Mouse (Mus musculus) WW6 (cell line): Measurements from ENCODE around the gene Mtf2.
"Not testable (repeated sequence)": the region's sequence is repeated elsewhere in the genome, so short reads cannot be mapped to it uniquely, and the experiment has no call there.

Experiments used
- DNase-seq: peaks from one replicate; pipeline ENCODE4 v3.0.0-alpha.2; 2013; ENCODE audit warnings: low read depth, low spot score

Mtf2 gene

DNA sequence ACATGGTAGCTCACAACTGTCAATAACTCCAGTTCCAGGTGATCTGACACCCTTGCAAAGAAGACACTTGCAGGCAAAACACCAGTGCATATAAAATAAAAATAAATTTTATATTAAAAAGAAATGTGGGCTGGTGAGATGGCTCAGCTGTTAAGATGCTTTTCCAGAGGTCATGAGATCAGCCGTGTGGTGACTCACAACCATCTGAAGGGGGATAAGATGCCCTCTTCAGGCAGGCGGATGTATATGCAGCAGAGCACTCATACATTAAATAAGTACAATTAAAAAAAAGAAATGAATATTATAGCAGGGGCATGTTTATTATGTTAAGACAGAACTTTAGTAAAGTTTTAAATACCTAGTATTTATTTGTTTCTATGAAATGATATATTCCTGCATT is 16.9 kb downstream of the Mtf2 start:
- DNase-seq = no peak

DNA sequence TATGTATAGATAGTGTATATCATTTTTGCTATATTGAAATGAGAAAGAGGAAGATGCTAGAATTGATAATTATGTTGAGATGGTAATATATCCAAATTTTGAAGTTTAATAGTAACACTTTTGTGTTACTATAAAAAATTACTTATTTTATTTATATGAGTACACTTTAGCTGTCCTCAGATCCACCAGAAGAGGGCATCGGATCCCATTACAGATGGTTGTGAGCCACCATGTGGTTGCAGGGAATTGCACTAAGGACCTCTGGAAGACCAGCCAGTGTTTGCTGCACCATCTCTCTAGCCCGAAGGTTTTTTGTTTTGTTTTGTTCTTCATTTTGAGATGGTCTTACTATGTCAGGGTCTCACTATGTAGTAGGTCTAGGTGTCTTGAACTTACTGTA is 20.0 kb downstream of the Mtf2 start:
- DNase-seq = no peak

DNA sequence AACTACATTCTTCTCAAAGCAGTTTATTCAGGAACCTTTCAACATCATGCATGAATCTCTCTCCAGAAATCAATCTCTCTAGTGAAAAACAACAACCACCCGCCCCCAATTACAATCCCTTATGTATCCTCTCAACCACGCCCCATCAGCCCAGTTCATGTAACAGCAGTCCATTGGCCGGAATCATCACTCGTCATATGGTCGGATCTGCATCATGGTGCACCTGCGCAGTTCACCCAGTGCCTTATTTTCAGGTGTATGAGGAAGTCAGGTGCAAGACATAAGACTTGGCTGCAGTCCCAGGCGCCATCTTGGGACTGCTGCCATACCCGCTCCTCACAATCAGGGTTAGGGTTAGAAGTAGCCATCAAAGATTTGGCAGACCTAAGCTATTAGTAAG is 27.3 kb downstream of the Mtf2 start:
- DNase-seq = not testable (repeated sequence)

DNA sequence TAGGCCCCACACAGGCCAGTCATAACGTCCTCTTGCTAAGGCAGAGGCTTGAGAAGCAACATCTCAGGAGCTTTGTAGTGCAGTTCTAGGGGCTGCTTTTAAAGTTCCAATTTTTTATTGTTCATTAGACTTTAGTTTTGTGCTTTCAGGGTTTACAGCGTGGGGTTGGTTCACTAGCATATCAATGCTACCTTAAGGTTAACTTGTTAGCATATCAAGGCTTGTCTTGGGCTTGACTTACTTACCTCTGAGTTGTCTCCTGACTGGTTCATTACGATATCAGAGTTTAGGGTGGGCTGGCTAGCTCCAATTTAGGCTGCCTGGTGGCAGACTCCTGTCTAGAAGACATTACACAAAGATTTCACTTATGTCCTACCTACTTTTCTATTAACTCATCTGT is 32.2 kb downstream of the Mtf2 start:
- no peak for DNase-seq

DNA sequence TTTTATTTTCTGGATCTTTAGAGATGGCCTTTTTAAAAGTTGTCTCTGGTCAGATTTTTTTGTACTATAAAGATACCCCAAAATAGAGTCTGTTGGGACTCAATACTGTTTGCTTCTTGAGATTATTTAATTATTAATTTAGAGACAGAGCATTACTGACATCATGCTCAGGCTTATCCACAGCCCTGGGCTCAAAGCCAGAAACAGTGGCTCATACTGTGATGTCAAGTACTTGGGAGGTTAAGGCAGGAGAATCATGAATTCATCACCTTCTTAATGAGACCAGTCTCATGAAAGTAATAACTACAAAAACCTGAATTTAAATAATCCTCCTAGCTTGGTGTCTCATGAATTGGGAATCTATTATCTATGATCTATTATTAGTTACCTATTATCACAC is 34.7 kb downstream of the Mtf2 start:
- no peak for DNase-seq

DNA sequence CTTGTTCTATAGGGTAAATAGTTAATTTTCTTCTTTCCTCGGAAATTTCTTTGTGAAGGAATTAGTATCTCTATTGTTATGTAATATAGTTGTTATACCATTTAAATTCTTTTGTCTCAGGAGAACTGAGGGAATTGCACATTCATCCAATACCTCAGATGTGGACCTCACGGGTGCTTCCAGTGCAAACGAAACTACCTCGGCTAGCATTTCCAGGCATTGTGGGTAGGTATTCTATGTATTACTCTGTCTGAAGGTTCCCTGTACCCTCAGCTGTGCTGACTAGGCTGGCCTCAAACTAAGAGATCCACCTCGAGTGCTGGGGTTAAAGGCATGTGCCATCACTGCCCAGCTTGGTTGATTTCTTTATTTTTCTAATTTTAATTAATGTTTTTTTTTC is 38.8 kb downstream of the Mtf2 start:
- DNase-seq = no peak

DNA sequence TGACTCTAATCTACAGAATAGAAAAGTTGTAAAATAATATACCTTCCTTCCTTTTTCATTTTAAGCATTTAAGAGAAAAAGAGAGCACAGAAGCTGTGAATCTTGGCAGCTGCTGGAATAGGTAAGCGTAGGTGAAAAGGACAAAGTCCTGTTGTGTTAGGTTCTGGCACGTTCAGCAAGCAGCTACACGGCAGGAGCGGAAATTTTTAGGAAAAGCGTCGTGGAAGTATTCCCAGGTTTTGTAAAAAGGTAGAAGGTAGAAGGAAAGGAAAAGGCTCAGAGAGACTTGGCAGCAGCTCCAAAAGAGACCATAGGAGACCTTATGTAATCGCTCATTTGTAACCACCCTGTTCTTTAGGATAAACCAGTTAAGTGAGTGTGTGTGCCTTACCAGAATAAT is 43.9 kb downstream of the Mtf2 start:
- no peak for DNase-seq

DNA sequence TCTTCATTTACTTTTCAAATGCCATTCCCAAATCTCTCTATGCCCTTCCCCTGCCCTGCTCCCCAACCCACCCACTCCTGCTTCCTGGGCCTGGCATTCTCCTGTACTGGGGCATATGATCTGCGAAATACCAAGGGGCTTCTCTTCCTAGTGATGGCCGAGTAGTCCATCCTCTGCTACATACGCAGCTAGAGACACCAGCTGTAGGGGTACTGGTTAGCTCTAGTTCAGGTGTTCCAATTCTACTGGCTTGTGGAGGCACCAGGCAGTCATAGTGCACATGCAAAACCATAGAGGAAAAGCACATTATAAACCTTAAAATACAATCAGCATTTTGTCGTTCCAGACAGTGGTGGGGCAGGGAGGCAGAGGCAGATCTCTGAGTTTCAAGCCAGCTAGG is 52.2 kb downstream of the Mtf2 start:
- DNase-seq = no peak

DNA sequence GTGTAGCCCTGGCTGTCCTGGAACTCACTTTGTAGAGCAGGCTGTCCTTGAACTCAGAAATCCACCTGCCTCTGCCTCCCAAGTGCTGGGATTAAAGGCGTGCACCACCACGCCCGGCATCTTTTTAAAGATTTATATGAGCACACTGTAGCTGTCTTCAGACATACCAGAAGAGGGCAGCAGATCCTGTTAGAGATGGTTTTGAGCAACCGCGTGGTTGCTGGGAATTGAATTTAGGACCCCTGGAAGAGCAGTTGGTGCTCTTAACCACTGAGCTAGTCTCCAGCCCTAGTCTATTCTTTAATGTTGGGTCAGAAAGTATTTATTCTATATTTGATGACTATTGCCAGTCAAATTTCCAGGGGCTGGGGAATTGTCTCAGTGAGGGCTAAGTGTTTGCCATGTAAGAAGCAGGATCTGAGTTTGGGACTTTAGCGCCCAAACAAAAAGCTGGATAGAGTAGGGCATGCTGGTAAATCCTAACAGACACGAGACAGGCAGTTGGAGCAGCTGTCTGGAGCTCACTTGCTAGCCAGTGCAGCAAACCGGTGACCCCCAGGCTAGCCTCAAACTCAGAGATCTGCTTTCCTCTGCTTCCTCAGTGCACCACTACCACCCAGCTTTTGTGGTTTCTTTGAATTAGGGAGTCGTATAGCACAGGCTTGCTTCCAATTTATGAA is 54.9 kb downstream of the Mtf2 start:
- DNase-seq = peak; percentile 46

DNA sequence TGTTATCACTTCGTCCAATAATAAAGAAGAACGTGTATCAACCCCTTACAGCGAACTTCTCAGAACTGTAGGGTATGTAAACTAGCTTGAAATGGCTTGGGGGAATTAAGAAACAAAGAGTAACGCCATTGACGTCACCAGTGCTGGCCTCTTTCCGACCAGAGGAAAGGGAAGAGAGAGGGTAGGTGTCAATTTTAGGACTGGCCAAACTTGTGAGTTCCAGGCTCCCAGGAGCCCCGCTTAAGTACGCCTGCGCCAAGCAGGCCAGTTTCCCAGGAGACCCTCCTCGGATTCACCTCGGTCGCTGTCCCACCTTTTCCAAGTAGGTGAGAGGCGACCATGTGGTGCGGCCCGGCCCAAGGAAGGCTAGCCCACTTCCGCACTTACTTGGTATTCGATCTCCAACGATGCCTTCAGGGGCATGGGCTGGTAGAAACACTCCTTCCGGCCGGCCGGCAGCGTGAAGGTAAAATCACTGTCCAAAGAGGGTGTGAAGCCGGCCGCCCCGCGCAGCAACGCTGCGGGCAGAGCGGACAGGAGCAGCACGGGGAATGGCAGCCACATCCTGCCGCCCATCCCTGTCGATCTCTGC is 66.5 kb downstream of the Mtf2 start:
- DNase-seq = no peak

DNA sequence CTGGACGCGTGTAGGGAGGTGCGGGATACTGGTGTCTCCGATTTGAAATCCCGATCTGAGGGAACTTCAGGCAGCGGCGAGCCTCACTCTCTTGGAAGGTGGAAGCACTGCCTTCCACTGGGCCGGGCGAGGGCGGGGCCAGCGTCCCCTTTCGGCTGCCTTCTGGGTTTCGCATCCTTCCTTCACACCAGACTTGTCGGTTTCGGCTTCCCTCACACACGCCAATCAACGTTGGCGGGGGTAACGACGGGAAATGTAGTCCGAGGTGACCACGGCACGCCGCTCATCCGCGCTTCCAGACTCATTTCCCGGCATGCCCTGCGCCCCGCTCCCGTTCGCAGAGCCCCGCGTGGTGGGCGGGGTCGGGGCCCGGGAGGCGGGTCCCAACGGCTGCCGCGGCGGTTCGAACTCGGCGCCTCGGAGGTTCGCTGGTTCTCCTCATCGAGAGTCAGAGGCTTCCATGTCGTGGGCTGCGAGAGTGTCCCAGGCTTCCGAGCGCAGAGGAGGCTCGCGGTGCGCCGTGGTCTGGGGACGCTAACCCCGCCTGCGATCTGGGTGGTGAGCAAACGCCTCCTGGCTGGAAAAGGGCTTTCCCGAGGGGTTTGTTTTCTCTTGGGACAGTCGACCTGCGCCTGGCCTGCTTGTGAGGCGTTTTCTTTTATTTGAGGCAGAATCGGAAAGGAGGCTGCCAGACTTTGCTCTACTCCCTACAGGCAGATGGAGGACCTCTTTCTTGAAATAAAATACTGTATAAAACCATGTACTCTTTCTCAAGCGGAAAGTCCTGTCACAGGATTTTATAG is 67.2 kb downstream of the Mtf2 start, which contains the start of the genes Tmed5 and Ccdc18:
Tmed5 (minus strand) TSS at position 180 of the 803 bp plus-strand sequence.
Ccdc18 (plus strand) TSS at position 435 of the 803 bp plus-strand sequence.
- peak; percentile 96 for DNase-seq

DNA sequence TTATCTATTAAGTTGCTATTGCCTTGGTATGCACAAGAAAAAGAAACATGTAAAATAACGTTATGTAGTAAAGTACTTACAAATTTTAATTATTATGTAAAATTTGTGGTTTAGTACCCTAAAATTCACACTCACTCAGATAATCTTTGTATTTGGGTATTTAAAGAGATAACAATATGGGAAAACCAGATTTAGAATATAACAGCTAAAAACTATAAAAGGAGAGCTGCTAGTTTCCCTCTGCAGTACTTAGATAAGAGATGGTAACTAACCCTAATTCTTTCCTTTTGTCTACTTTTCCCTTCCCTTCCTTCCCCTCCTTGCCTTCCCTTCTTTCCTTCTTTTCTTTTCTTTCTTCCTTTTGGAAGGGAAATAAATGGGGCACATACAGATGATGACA is 87.1 kb downstream of the Mtf2 start:
- DNase-seq = no peak
